Mouse (Mus musculus): Measurements from ENCODE around the gene Dcps.
"Not testable (repeated sequence)": the region's sequence is repeated elsewhere in the genome, so short reads cannot be mapped to it uniquely, and the experiment has no call there.

Gene Dcps

GRCm38 (mm10) chr9:35182832-35183231 is 7.0 kb upstream of the Dcps start:
- DNase-seq (ENCODE audit: low read depth in 2 of 2, low spot score in 2 of 2): no peak

- DNase-seq (ENCODE audit: low read depth in 2 of 2, low spot score in 2 of 2): no peak
Measured at GRCm38 (mm10) chr9:35176124-35176659, 331 bp upstream of the Dcps start.

GRCm38 (mm10) chr9:35173331-35173730 is 2.5 kb downstream of the Dcps start:
- no peak for DNase-seq (ENCODE audit: low read depth in 2 of 2, low spot score in 2 of 2)

GRCm38 (mm10) chr9:35170071-35170470 is 5.8 kb downstream of the Dcps start:
- no peak for DNase-seq (ENCODE audit: low read depth in 2 of 2, low spot score in 2 of 2)

- DNase-seq (ENCODE audit: low read depth in 2 of 2, low spot score in 2 of 2): no peak
Measured at GRCm38 (mm10) chr9:35166798-35167635, 8.8 kb downstream of the Dcps start.

- no peak for DNase-seq (ENCODE audit: low read depth in 2 of 2, low spot score in 2 of 2)
Measured at GRCm38 (mm10) chr9:35166144-35166797, 9.6 kb downstream of the Dcps start.

- DNase-seq (ENCODE audit: low read depth in 2 of 2, low spot score in 2 of 2): no peak
Measured at GRCm38 (mm10) chr9:35164142-35164874, 11.6 kb downstream of the Dcps start.

GRCm38 (mm10) chr9:35163011-35163690 is 12.7 kb downstream of the Dcps start:
- DNase-seq (ENCODE audit: low read depth in 2 of 2, low spot score in 2 of 2): no peak

- DNase-seq (ENCODE audit: low read depth in 2 of 2, low spot score in 2 of 2): no peak
Measured at GRCm38 (mm10) chr9:35161721-35162120, 14.1 kb downstream of the Dcps start.

GRCm38 (mm10) chr9:35160662-35161061 is 15.2 kb downstream of the Dcps start:
- DNase-seq (ENCODE audit: low read depth in 2 of 2, low spot score in 2 of 2): no peak

- DNase-seq (ENCODE audit: low read depth in 2 of 2, low spot score in 2 of 2): no peak
Measured at GRCm38 (mm10) chr9:35158477-35158876, 17.4 kb downstream of the Dcps start.

- no peak for DNase-seq (ENCODE audit: low read depth in 2 of 2, low spot score in 2 of 2)
Measured at GRCm38 (mm10) chr9:35156862-35157261, 19.0 kb downstream of the Dcps start.

- DNase-seq (ENCODE audit: low read depth in 2 of 2, low spot score in 2 of 2): no peak
Measured at GRCm38 (mm10) chr9:35156002-35156710, 19.7 kb downstream of the Dcps start.

- no peak for DNase-seq (ENCODE audit: low read depth in 2 of 2, low spot score in 2 of 2)
Measured at GRCm38 (mm10) chr9:35152923-35153322, 22.9 kb downstream of the Dcps start.

GRCm38 (mm10) chr9:35148822-35149221 is 27.0 kb downstream of the Dcps start:
- DNase-seq (ENCODE audit: low read depth in 2 of 2, low spot score in 2 of 2): not testable (repeated sequence)

GRCm38 (mm10) chr9:35147261-35147660 is 28.6 kb downstream of the Dcps start:
- not testable (repeated sequence) for DNase-seq (ENCODE audit: low read depth in 2 of 2, low spot score in 2 of 2)

GRCm38 (mm10) chr9:35145829-35146228 is 30.0 kb downstream of the Dcps start:
- DNase-seq (ENCODE audit: low read depth in 2 of 2, low spot score in 2 of 2): no peak

GRCm38 (mm10) chr9:35145118-35145517 is 30.7 kb downstream of the Dcps start:
- no peak for DNase-seq (ENCODE audit: low read depth in 2 of 2, low spot score in 2 of 2)

GRCm38 (mm10) chr9:35142221-35142620 is 33.6 kb downstream of the Dcps start:
- DNase-seq (ENCODE audit: low read depth in 2 of 2, low spot score in 2 of 2): no peak

GRCm38 (mm10) chr9:35139231-35139744 is 36.6 kb downstream of the Dcps start:
- no peak for DNase-seq (ENCODE audit: low read depth in 2 of 2, low spot score in 2 of 2)
